Mouse (Mus musculus) thymus, adult 2 months (tissue): Measurements from ENCODE around the gene Napsa.

Experiments
- CTCF ChIP-seq: fragments of 200-500 bp; IDR thresholded peaks from 2 replicates; pipeline ENCODE4 v1.5.1; 2012; ENCODE audit warnings: mild to moderate bottlenecking, control low read depth, low read length, moderate library complexity, borderline replicate concordance; ENCODE audit not compliant: control insufficient read depth, poor library complexity, insufficient read depth; ENCODE audit errors: extremely low read depth
- POLR2A ChIP-seq: fragments of 200-500 bp; IDR thresholded peaks from 2 replicates; pipeline ENCODE4 v1.6.1; 2012; ENCODE audit warnings: mild to moderate bottlenecking, low read length, control low read depth, moderate library complexity; ENCODE audit not compliant: control insufficient read depth, poor library complexity, insufficient read depth; ENCODE audit errors: extremely low read depth

DNA sequence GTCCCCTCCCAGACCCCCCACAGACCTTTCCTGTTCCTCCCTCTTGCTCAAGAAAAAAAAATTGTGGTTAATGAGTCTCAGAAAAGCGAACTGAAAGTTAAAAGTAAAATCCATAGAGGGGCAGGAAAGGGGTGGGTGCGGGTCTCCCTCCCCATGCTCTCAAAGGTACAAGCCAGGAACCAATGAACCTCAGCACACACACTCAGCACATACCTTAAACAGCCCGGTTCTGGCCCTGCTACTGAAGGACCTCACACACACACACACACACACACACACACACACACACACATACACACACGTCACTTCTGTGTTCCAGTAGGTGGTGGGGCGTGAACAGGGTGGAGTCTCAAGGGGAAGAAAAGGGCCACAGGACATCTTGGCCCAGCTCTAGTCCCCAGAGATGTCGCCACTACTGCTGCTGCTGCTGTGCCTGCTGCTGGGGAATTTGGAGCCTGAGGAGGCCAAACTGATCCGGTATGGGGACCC lies at the start of gene Napsa:
- no peak for TF ChIP-seq CTCF
- TF ChIP-seq POLR2A = no peak
